Mouse (Mus musculus) midbrain, embryonic 14.5 days (tissue): ENCODE results near the gene Zfp317. TPM values are rescaled to one million over a fixed set of nuclear protein-coding genes. Genes with fewer than 3 reads are reported as not detected.
"Not testable (repeated sequence)": the region's sequence is repeated elsewhere in the genome, so short reads cannot be mapped to it uniquely, and the experiment has no call there.

ENCODE experiments used
- ATAC-seq: fragments of 200-750 bp; cut with Nextera tagmentation; 2 replicates; pipeline ENCODE4 v1.8.0; 2017; ENCODE audit warnings: moderate number of reproducible peaks, moderate library complexity; ENCODE audit not compliant: low FRiP score, low TSS enrichment
- DNase-seq: peaks from one replicate; pipeline ENCODE4 v3.0.0-alpha.2; 2015
- H3K27ac ChIP-seq: fragments of 300-500 bp; sonication (generic); replicated peaks from 2 replicates; pipeline ENCODE4 v1.5.1; 2014; ENCODE audit warnings: mild to moderate bottlenecking, low read depth, low read length, moderate library complexity
- H3K27me3 ChIP-seq: fragments of 300-500 bp; sonication (generic); 2 replicates; pipeline ENCODE4 v1.6.1; 2014; ENCODE audit warnings: low read length, control low read depth, mixed read lengths; ENCODE audit not compliant: control insufficient read depth, insufficient read depth
- H3K36me3 ChIP-seq: fragments of 300-500 bp; sonication (generic); 2 replicates; pipeline ENCODE4 v1.6.1; 2014; ENCODE audit warnings: low read length, control low read depth; ENCODE audit not compliant: control insufficient read depth, insufficient read depth
- H3K4me1 ChIP-seq: fragments of 300-500 bp; sonication (generic); 2 replicates; pipeline ENCODE4 v1.6.1; 2014; ENCODE audit warnings: mild to moderate bottlenecking, antibody characterized with exemption, low read length, control low read depth; ENCODE audit not compliant: control insufficient read depth, insufficient read depth
- H3K4me2 ChIP-seq: fragments of 300-500 bp; sonication (generic); 2 replicates; pipeline ENCODE4 v1.6.1; 2014; ENCODE audit warnings: mild to moderate bottlenecking, low read length, moderate library complexity
- H3K4me3 ChIP-seq: fragments of 300-500 bp; sonication (generic); replicated peaks from 2 replicates; pipeline ENCODE4 v1.5.1; 2014; ENCODE audit warnings: low read depth, low read length
- H3K9ac ChIP-seq: fragments of 300-500 bp; sonication (generic); replicated peaks from 2 replicates; pipeline ENCODE4 v1.6.1; 2014; ENCODE audit warnings: mild to moderate bottlenecking, low read length, moderate library complexity
- H3K9me3 ChIP-seq: fragments of 300-500 bp; sonication (generic); 2 replicates; pipeline ENCODE4 v1.6.1; 2016; ENCODE audit warnings: low read length, control low read depth, mixed read lengths; ENCODE audit not compliant: control insufficient read depth
- WGBS: fragments of 180-500 bp; shearing (Covaris S2); extraction: QIAGEN DNeasy Blood & Tissue Kit; methylation state at CpG from one replicate; pipeline ENCODE4 v1.1.7; 2014; 5-methylcytosine and 5-hydroxymethylcytosine counted together
- polyA plus RNA-seq: library from polyadenylated mRNA; unstranded; fragments of >200 nt; fragmentation: Nextera tagmentation; extraction: Ambion mirVana; gene quantifications from 2 replicates; pipeline ENCODE4 v1.2.1, GENCODE M21; 2014

Gene Zfp317
- polyA plus RNA-seq, 1 experiment from 2014 or later: 46.5 TPM

GRCm38 (mm10) chr9:19694898-19695379 is 73.0 kb downstream of the Zfp317 start:
- H3K4me3 ChIP-seq: not testable (repeated sequence)

More at GRCm38 (mm10) chr9:19694898-19695379, 73.0 kb downstream of the Zfp317 start:
- not testable (repeated sequence) for H3K9me3 ChIP-seq, ATAC-seq, H3K27ac ChIP-seq, H3K9ac ChIP-seq, DNase-seq, H3K4me1 ChIP-seq, H3K4me2 ChIP-seq, H3K27me3 ChIP-seq, H3K36me3 ChIP-seq
- 67% methylated on average over 9 of the region's 9 CpGs for WGBS

Other genes with a start within 250 kb of the Zfp317 start
- gene Olfr847, start 243.4 kb upstream of the Zfp317 start, polyA plus RNA-seq: not detected in 2 replicates
- gene Olfr849, start 181.8 kb upstream of the Zfp317 start, polyA plus RNA-seq: not detected in 2 replicates
- not detected in 2 replicates for gene Olfr850, start 143.9 kb upstream of the Zfp317 start, polyA plus RNA-seq
- gene Olfr851, start 128.8 kb upstream of the Zfp317 start, polyA plus RNA-seq: not detected in 2 replicates
- not detected in 2 replicates for gene Olfr853, start 81.0 kb upstream of the Zfp317 start, polyA plus RNA-seq
- gene Olfr854, start 54.7 kb upstream of the Zfp317 start, polyA plus RNA-seq: not detected in 2 replicates
- not detected in 2 replicates for gene Olfr855, start 39.5 kb upstream of the Zfp317 start, polyA plus RNA-seq
- gene Olfr857, start 87.3 kb downstream of the Zfp317 start, polyA plus RNA-seq: not detected in 2 replicates
- not detected in 2 replicates for gene Olfr58, start 158.2 kb downstream of the Zfp317 start, polyA plus RNA-seq
- gene Olfr859, start 182.8 kb downstream of the Zfp317 start, polyA plus RNA-seq: not detected in 2 replicates
- not detected in 2 replicates for gene Olfr860, start 227.6 kb downstream of the Zfp317 start, polyA plus RNA-seq